Mouse (Mus musculus): ENCODE measurements at regions not wholly inside any gene's neighbourhood (a gene's known extent, or its start where the extent isn't known, plus 50 kb on each side); places are given as distances from the start of the nearest gene placed in this dataset.
A peak's percentile ranks its signal among the peaks of the same experiment; 100 is the strongest.

DNA sequence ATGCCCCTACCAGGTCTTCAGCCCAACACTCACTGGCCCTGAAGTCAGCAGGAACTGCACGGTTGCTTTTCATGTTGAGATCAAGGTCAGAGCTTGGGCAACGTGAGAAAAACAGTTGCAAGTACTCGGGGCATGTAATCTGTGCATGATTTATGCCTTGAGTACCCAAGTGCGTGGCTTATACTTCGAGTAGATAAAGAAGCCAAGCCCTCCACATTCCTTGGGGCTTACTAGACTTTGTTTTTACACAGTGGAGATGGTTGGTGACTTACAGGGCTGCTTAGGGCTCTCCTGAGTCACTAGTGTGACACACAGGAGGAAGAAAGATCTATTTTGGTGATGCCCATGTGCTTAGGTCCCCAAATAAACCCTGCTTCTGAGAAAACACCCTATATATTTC, 172.8 kb downstream of the Mylk4 start:
- H3K79me2 ChIP-seq (replicated peaks; ENCODE audit: control insufficient read depth, insufficient read depth, low read length), result no peaks in the 10 kb centered on the region
- H3K27ac ChIP-seq, result no peak overlapping the region
- H3K4me3 ChIP-seq, result no peak overlapping the region
- TF ChIP-seq CTCF (IDR thresholded peaks at IDR 0.05) (no peak), EP300 (IDR thresholded peaks at IDR 0.05; ENCODE audit: insufficient read depth, low read depth, low read length) (no peak), POLR2A (IDR thresholded peaks at IDR 0.05; ENCODE audit: insufficient read depth, low read depth, low read length) (no peak)
- intact Hi-C loops (cut with DNase I), result no loop called here
- no peaks in the 10 kb centered on the region for H3K36me3 ChIP-seq (ENCODE audit: control insufficient read depth, insufficient read depth, low read length)
- no peak for DNase-seq
- no peak overlapping the region for H3K9ac ChIP-seq (ENCODE audit: low read depth, low read length)
- no peaks in the 10 kb centered on the region for H3K4me1 ChIP-seq (ENCODE audit: control insufficient read depth, insufficient read depth, low read length)
- no peaks in the 10 kb centered on the region for H3K27me3 ChIP-seq (ENCODE audit: control insufficient read depth, insufficient read depth, low read length)
- WGBS, result 31% methylated on average over 5 of the region's 5 CpGs

DNA sequence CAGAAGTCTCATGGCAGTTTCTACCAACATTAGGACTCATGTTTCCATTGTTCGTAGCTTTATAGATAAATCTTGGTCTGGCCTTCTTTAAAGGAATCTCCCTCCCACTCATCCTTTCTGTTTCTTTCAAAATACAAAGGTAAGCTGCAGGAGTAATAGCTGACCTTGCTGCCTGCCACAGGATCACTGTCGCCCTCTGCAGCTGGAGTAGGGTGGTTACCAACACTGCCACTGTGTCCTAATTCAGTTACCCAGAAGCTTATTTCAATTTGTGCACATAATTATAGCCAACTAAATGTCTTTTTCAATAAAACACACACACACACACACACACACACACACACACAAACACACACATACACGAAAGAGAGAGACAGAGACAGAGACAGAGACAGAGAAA, 175.3 kb downstream of the Mylk4 start:
- no peak overlapping the region for H3K4me3 ChIP-seq
- WGBS, result 79% methylated on average over 3 of the region's 3 CpGs
- H3K9ac ChIP-seq (ENCODE audit: low read depth, low read length), result no peak overlapping the region
- H3K27ac ChIP-seq, result no peak overlapping the region
- no peaks in the 10 kb centered on the region for H3K79me2 ChIP-seq (replicated peaks; ENCODE audit: control insufficient read depth, insufficient read depth, low read length)
- H3K36me3 ChIP-seq (ENCODE audit: control insufficient read depth, insufficient read depth, low read length), result no peaks in the 10 kb centered on the region
- DNase-seq, result no peak
- intact Hi-C loops (cut with DNase I), result no loop called here
- H3K27me3 ChIP-seq (ENCODE audit: control insufficient read depth, insufficient read depth, low read length), result no peaks in the 10 kb centered on the region
- no peak for TF ChIP-seq POLR2A (IDR thresholded peaks at IDR 0.05; ENCODE audit: insufficient read depth, low read depth, low read length)
- TF ChIP-seq CTCF (IDR thresholded peaks at IDR 0.05), result peak; percentile 36
- TF ChIP-seq EP300 (IDR thresholded peaks at IDR 0.05; ENCODE audit: insufficient read depth, low read depth, low read length), result no peak
- H3K4me1 ChIP-seq (ENCODE audit: control insufficient read depth, insufficient read depth, low read length), result no peaks in the 10 kb centered on the region

DNA sequence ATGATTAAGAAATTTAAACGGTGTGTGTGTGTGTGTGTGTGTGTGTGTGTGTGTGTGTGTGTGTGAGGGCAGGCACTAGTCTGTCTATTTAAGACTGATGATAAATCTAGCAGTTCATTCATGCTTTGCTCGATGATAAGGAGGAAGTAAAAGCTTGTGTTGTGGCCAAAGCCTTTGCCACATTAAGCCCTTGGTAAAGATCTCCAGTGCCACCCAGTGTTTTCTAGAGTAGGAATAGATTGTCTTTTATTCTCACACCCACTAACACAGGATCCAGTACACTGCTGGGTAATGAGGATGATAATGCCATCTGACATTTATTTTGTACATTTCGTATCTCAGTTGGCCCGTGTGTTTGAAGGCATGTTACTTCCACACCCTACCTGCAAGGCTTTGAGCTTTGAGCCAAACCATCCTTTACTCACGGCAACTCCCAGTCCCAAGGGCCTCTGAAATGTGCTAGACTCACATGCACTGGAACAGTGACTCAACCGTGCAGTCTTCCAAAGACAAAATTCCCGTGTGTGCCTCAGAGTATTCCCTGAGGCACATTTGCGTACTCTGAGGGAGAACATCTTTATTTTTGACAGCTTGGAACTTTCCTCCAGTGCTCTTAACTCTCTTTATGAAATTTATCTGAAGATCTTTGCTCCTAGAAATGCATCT, 179.7 kb downstream of the Mylk4 start:
- H3K27me3 ChIP-seq (ENCODE audit: control insufficient read depth, insufficient read depth, low read length), result no peaks in the 10 kb centered on the region
- H3K27ac ChIP-seq, result no peak overlapping the region
- no peak for DNase-seq
- H3K4me1 ChIP-seq (ENCODE audit: control insufficient read depth, insufficient read depth, low read length), result peaks cover 3% of the 10 kb centered on the region
- no peaks in the 10 kb centered on the region for H3K36me3 ChIP-seq (ENCODE audit: control insufficient read depth, insufficient read depth, low read length)
- H3K79me2 ChIP-seq (replicated peaks; ENCODE audit: control insufficient read depth, insufficient read depth, low read length), result no peaks in the 10 kb centered on the region
- intact Hi-C loops (cut with DNase I), result no loop called here
- no peak overlapping the region for H3K9ac ChIP-seq (ENCODE audit: low read depth, low read length)
- TF ChIP-seq EP300 (IDR thresholded peaks at IDR 0.05; ENCODE audit: insufficient read depth, low read depth, low read length) (no peak), CTCF (IDR thresholded peaks at IDR 0.05) (peak; percentile 36)
- 60% methylated on average over 8 of the region's 8 CpGs for WGBS
- no peak overlapping the region for H3K4me3 ChIP-seq

DNA sequence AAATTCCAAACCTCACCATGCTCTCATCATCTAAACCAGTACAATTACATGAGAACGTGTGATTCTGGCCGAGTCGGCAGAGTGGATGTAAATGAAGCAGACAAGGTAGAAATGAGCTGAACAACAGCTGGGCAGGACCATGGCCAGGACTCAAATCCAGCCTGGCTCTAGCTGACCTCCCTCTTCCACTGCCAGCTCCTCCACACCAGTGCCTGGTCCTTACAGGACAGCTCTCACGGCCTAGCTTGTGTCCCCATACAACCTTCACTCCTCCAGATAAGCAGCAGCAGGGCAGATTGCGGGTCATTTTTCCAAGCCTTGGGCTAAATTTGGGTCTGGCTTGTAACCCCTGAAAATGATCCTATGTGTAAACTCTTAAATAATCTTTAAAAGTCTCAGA, 182.4 kb downstream of the Mylk4 start:
- Histone ChIP-seq H3K4me3 (no peak overlapping the region), H3K36me3 (ENCODE audit: control insufficient read depth, insufficient read depth, low read length) (no peaks in the 10 kb centered on the region), H3K9ac (ENCODE audit: low read depth, low read length) (no peak overlapping the region), H3K27me3 (ENCODE audit: control insufficient read depth, insufficient read depth, low read length) (no peaks in the 10 kb centered on the region), H3K79me2 (replicated peaks; ENCODE audit: control insufficient read depth, insufficient read depth, low read length) (no peaks in the 10 kb centered on the region), H3K4me1 (ENCODE audit: control insufficient read depth, insufficient read depth, low read length) (peaks cover 3% of the 10 kb centered on the region), H3K27ac (no peak overlapping the region)
- 43% methylated on average over 5 of the region's 5 CpGs for WGBS
- peak in 1 of 2 experiments; percentile 27 for DNase-seq
- intact Hi-C loops (cut with DNase I), result no loop called here
- TF ChIP-seq EP300 (IDR thresholded peaks at IDR 0.05; ENCODE audit: insufficient read depth, low read depth, low read length), result no peak
- TF ChIP-seq CTCF (IDR thresholded peaks at IDR 0.05), result no peak
- TF ChIP-seq POLR2A (IDR thresholded peaks at IDR 0.05; ENCODE audit: insufficient read depth, low read depth, low read length), result no peak

DNA sequence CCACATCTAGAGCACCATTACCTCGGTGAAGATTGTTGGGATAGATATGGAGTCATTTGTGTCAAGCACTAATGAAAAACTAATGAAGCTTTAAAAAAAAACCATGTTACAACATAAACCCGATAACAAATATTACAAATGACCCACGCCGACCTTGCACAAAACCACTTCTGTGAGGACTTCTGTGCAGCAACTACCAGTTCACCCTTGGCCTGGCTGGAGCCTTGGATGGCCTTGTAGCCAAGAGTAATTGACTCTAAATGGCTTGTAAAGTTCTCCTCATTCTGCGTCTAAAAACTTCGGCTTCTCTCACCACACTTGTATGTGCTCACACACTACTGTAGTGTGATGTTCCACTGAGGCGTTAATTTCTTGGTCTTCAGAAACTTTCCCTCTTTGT, 190.1 kb downstream of the Mylk4 start:
- intact Hi-C loops (cut with DNase I), result no loop called here
- H3K79me2 ChIP-seq (replicated peaks; ENCODE audit: control insufficient read depth, insufficient read depth, low read length), result no peaks in the 10 kb centered on the region
- H3K4me3 ChIP-seq, result no peak overlapping the region
- no peak overlapping the region for H3K9ac ChIP-seq (ENCODE audit: low read depth, low read length)
- TF ChIP-seq EP300 (IDR thresholded peaks at IDR 0.05; ENCODE audit: insufficient read depth, low read depth, low read length) (no peak), POLR2A (IDR thresholded peaks at IDR 0.05; ENCODE audit: insufficient read depth, low read depth, low read length) (no peak), CTCF (IDR thresholded peaks at IDR 0.05) (no peak)
- no peak for DNase-seq
- H3K4me1 ChIP-seq (ENCODE audit: control insufficient read depth, insufficient read depth, low read length), result no peaks in the 10 kb centered on the region
- no peaks in the 10 kb centered on the region for H3K27me3 ChIP-seq (ENCODE audit: control insufficient read depth, insufficient read depth, low read length)
- no peaks in the 10 kb centered on the region for H3K36me3 ChIP-seq (ENCODE audit: control insufficient read depth, insufficient read depth, low read length)
- WGBS, result 88% methylated on average over 7 of the region's 7 CpGs
- no peak overlapping the region for H3K27ac ChIP-seq

DNA sequence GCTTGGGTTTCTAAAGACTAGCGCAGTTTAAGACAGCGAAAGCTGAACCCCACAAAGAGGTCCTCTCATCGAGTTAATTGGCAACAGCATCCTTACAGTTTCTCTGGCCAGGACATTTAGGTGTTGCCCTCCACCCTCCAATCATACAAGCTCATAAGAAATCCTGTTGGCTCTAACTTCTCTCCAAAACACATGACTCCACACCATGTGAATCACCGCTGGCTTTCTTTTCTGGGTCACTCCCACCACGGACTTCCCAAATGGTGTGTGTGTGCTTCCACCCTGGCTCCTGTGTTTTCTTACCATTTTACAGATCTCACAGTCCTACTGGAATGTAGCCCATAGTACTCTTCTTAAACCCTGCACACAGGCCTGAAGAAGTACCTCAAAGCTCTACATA, 190.6 kb downstream of the Mylk4 start:
- Histone ChIP-seq H3K27ac (no peak overlapping the region), H3K79me2 (replicated peaks; ENCODE audit: control insufficient read depth, insufficient read depth, low read length) (no peaks in the 10 kb centered on the region), H3K9ac (ENCODE audit: low read depth, low read length) (no peak overlapping the region), H3K4me3 (no peak overlapping the region), H3K27me3 (ENCODE audit: control insufficient read depth, insufficient read depth, low read length) (no peaks in the 10 kb centered on the region), H3K36me3 (ENCODE audit: control insufficient read depth, insufficient read depth, low read length) (no peaks in the 10 kb centered on the region), H3K4me1 (ENCODE audit: control insufficient read depth, insufficient read depth, low read length) (no peaks in the 10 kb centered on the region)
- WGBS, result 81% methylated on average over 5 of the region's 5 CpGs
- TF ChIP-seq POLR2A (IDR thresholded peaks at IDR 0.05; ENCODE audit: insufficient read depth, low read depth, low read length) (no peak), EP300 (IDR thresholded peaks at IDR 0.05; ENCODE audit: insufficient read depth, low read depth, low read length) (no peak), CTCF (IDR thresholded peaks at IDR 0.05) (no peak)
- no peak for DNase-seq
- intact Hi-C loops (cut with DNase I), result no loop called here
